Mouse (Mus musculus): ENCODE data around the gene Fam160a1.

The Fam160a1 gene

GRCm38 (mm10) chr3:85669844-85670243 is 147.2 kb downstream of the Fam160a1 start:
- no peak for DNase-seq

DNA sequence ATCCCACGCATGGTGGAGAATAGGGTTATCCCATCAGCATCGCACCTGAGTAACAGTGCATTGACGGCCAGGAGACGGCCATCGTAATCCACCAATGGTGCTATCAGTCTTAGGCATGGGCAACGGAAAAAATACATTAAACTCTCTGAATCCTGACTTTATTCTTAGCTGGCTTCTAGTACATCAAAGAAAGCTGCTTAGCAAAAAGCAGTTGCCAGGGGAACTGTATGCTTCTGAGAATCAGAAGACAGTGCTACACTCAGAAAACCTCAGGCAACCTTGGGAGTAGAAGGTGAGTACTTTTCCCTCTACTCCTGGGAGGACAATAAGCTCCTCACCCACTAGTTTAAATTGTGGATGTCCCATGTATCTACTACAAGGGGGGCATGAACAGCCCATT is 149.4 kb downstream of the Fam160a1 start:
- DNase-seq, result no peak

DNA sequence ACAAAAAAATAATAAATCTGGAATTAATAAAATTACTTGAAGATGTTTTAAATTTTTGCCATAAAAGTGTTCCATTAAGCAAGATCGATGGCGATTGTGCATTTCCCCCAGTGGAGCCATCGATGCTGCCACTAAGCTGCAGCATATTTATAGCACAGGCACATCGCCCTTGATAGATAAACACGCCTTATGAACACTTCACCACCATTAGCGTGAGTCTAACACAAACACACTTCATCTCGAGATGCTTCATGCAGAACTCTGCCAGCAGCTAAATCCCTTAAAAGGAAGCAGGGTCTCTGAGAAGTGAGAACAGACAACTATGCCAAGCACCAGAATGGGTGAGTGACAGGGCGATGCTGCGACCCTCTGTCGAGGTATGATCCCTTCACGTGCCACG is 150.4 kb downstream of the Fam160a1 start:
- DNase-seq, result no peak

DNA sequence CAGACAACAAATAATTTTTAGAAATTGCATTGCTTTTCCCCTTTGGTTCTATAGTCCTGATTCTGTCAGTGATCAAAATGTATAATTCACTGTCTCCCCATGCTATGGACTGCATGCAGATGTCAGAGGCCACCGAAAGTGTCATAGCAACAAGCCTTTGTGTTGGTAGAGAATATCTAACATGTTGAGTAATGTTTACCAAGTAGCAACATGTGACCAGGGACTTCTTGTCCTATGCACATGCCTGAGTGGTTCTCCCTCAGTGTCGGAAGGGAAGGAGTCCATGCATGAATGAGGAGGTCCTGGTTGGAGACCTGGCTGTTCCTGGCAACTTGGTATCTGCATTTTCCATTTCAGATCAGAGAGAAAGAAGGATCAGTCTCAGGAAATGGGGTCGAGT is 150.9 kb downstream of the Fam160a1 start:
- DNase-seq, result no peak

DNA sequence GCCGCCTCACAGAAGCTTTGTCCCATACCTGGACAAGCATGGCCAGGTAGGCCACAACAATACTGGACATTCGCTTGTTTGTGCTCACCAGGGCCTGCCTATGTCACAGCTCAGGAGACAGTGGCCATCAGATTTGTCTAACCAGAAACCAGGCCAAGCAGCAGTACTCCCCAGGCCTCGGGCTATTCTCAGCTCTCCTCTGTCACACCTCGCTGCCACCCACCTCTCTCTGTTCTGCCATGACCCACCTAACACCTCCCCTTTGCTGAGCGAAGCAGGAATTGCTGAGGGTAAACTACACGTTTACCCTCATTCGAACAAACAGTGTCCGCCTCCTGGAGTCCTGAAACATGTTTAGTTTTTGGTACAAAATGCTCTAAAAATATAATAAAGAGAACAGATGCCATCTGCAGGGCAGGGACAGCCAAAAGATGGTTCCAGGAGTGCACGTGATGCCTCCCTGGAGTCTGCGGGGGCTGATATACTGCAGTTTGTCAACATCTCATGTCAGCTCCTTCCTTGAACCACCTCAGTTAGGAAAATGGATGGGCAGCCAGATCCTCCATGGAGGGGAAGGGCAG is 152.4 kb downstream of the Fam160a1 start:
- DNase-seq, result peak; percentile 74

- DNase-seq, result no peak
Observed at GRCm38 (mm10) chr3:85663826-85664225, 153.3 kb downstream of the Fam160a1 start.

DNA sequence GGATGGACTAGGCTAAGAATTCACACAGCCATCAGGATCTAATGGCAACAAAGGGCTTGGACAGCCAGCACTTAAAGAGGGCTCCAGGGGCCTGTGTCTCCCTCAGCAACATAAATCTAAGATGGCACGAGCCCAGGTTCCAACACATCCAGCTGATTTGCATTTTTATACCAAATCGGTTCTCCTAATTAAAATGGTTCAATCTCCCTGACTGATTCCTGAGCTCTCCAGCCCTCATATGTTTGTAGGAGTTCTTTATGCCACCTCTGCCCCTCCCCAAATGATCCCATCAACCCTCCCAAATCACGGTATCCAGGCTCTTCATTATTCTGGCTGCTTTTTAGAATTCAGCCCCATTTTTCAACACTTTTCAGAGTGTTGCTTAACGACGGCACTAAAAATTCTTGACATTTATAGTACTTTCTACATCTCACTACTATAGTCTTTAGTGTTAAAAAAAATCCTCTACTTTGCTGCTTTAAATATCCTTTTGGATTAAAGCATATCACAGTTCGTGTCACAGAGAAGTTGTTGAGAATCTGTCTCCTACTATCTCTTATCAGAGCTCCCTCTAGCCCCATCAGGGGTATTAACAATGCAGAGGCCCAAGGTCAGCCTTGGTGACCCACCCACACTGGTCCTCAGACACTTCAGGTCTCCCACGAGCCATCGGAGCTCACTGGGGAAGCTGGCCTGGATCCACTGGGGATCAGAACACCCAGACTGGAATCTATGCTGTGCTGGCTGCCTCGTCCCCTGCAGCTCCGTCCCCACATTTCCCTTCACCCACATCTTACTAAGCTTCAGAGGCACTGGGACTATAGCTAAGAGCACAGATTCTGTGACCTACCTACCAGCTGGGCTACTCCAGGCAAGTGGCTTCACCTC is 154.9 kb downstream of the Fam160a1 start:
- no peak for DNase-seq

GRCm38 (mm10) chr3:85659681-85660080 is 157.4 kb downstream of the Fam160a1 start:
- peak; percentile 67 for DNase-seq

DNA sequence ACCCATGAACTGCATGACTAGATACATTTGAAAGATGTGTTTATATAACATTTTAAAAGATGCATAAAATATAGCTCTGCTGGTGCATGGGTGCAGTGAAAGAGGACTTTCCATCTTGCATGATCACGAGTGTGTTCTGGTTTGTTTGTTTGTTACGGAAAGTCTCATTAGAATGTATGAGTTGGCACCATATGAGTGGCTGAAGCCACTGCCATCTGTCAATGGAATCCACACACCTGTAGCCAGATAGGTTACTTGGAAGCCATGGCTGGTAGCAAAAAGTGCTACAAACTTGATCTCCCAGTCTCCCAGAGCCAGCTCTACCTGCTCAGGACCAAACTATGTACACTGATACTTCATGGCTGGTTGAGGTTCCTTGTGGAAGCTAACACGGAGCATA is 161.6 kb downstream of the Fam160a1 start:
- DNase-seq, result no peak

DNA sequence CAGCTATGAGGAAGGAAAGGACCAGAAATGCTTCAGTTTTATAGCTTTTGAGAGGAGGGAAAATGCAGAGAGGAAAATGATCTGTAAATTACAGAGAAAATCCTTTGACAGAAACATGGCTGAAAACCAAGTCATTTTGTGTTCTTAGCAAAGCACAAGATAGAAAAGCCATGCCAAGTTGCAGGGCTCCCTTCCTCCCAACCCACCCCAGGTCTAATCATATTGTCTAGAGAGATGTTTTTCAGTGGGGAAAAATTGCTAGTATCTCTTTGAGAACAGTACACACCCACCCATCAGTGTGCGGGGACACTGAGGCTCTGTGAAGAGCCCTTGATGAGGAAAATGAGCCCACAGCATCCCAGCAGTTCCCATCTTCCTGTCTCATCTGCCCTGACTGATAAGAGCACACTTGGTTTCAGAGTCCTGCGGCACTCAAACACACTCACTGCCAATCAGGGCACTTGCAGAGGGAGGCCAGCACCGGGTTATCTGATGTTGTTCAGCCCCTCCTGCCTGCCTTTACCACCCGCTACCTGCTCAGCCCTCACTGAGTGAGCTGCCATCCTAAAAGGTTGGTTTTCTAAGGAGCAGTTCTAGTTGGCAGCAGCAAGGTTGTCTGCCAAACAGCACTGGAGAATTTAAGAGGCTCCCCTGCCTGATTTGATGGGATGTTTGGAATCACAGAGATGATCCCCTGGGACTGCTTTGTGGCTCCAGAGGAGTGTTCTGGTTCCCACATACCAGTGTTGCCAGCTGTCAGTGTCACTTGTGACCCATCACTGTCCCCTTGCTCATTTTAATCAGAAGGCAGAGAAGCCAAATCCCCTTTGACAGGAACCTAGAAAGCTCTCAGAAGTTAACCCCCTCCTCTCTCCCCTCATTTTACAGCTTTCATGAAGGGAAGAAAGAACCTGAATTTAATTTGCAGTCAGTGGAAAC is 164.1 kb downstream of the Fam160a1 start:
- DNase-seq, result no peak

GRCm38 (mm10) chr3:85649176-85649575 is 167.9 kb downstream of the Fam160a1 start:
- peak; percentile 84 for DNase-seq

DNA sequence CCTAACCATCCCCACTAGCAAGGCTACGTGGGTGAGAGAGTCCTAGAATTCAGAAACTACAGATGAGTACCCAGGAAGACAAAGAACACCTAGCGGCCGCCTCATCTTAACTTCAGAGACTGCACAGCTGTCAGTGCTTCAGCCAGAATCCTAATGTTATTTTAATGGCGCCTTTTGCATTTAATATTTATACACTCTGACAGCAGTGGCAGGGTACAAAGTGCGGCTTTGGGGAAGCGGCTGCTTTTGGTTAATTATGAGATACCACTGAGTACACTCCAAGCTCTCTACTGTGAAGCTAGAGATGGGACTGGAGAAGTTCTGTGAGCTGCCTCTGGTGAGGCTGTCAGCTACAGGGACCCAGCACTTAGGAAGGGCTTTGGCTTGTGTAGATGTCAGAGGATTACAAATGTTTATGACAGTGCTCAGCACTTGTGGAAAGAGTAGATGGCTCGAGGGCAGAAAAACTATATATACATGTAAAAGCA is 171.5 kb downstream of the Fam160a1 start:
- no peak for DNase-seq

GRCm38 (mm10) chr3:85644814-85645213 is 172.3 kb downstream of the Fam160a1 start:
- no peak for DNase-seq

DNA sequence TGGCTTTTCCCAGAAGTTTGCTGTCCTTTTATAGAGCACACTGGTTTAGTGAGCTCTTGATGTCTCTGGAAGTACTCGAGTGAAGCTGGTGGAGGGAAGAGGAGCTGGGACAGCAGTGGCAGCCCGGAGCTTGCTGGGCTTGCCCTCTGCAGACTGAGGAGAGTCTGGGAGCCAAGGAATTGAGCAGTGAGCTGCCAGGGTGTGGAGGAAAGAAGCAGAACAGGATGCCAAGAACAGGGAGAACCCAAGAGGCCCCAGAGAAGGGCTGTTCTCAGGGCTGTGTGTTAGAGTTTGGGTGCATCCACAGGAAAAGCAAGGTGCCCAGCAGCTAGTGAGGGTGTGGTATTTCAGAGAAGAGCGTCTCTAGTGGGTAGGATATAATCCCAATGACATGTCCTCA is 175.3 kb downstream of the Fam160a1 start:
- no peak for DNase-seq

- no peak for DNase-seq
Observed at GRCm38 (mm10) chr3:85636716-85637447, 180.2 kb downstream of the Fam160a1 start.

DNA sequence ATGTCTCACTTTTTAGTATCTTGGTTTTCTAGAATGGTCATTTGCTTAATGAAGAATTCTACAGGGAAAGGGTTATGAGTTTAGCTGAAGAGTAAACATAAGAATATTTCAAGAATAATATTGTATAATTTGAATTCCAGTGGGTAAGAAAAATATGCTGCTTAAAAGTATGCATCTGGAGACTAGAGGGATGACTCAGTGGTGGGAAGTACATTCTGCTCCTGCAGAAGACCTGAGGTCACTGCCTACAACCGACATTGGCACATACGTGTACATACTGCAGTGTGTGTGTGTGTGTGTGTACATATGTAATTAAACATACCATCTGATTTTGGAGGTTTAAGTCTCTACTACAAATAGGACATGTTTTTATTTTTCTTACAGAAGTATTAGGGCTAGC is 181.5 kb downstream of the Fam160a1 start:
- no peak for DNase-seq

DNA sequence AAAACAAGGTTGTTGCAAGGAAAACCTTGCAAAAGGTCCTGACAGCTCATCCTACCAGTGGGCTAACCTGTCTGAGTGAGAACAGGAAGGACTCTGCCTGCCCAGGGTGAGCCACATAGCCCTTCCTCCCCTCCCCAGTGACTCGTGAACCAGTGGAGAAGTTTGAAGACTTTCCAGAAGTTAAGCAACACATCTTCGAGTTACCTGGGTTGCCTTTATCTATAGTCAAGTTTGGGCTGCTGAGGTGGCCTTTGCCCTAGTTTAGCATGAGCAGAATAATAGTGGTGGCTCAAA is 182.0 kb downstream of the Fam160a1 start:
- no peak for DNase-seq

- no peak for DNase-seq
Observed at GRCm38 (mm10) chr3:85634389-85635125, 182.5 kb downstream of the Fam160a1 start.

- no peak for DNase-seq
Observed at GRCm38 (mm10) chr3:85633733-85634132, 183.4 kb downstream of the Fam160a1 start.

GRCm38 (mm10) chr3:85629895-85630510 is 187.1 kb downstream of the Fam160a1 start:
- DNase-seq, result no peak

- no peak for DNase-seq
Observed at GRCm38 (mm10) chr3:85619751-85620150, 197.3 kb downstream of the Fam160a1 start.
